Mouse (Mus musculus) testis, adult 2 months (tissue): ENCODE results near the gene Itga7. TPM values are rescaled to one million over a fixed set of nuclear protein-coding genes. Genes with fewer than 3 reads are reported as not detected.
A peak's percentile ranks its signal among the peaks of the same experiment; 100 is the strongest.
"Not testable (repeated sequence)": the region's sequence is repeated elsewhere in the genome, so short reads cannot be mapped to it uniquely, and the experiment has no call there.

Experiments
- H3K27ac ChIP-seq: fragments of 200-500 bp; 2 replicates; pipeline ENCODE4 v1.5.1; 2012; ENCODE audit warnings: low read depth, low read length; ENCODE audit not compliant: control insufficient read depth, insufficient read depth
- H3K27me3 ChIP-seq: fragments of 200-500 bp; 2 replicates; pipeline ENCODE4 v1.6.1; 2012; ENCODE audit warnings: mild to moderate bottlenecking, low read length, moderate library complexity; ENCODE audit not compliant: control insufficient read depth, insufficient read depth
- H3K36me3 ChIP-seq: fragments of 200-500 bp; 2 replicates; pipeline ENCODE4 v1.6.1; 2012; ENCODE audit warnings: mild to moderate bottlenecking, low read length; ENCODE audit not compliant: control insufficient read depth, insufficient read depth
- H3K4me1 ChIP-seq: fragments of 200-500 bp; 2 replicates; pipeline ENCODE4 v1.6.1; 2012; ENCODE audit warnings: low read length; ENCODE audit not compliant: control insufficient read depth, insufficient read depth
- H3K4me3 ChIP-seq: fragments of 200-500 bp; 2 replicates; pipeline ENCODE4 v1.5.1; 2012; ENCODE audit warnings: low read depth, mild to moderate bottlenecking, low read length, moderate library complexity, mixed read lengths; ENCODE audit not compliant: control insufficient read depth
- CTCF ChIP-seq: fragments of 200-500 bp; IDR thresholded peaks from 2 replicates; pipeline ENCODE4 v1.5.1; 2012; ENCODE audit warnings: low read depth, mild to moderate bottlenecking, inconsistent platforms, low read length, moderate library complexity; ENCODE audit not compliant: control insufficient read depth, insufficient read depth, insufficient replicate concordance
- POLR2A ChIP-seq: fragments of 200-500 bp; IDR thresholded peaks from 2 replicates; pipeline ENCODE4 v1.6.1; 2012; ENCODE audit warnings: low read depth, mild to moderate bottlenecking, inconsistent platforms, low read length, moderate library complexity; ENCODE audit not compliant: control insufficient read depth
- polyA plus RNA-seq: library from polyadenylated mRNA; depleted of rRNA; stranded (reverse); fragments of >200 nt; gene quantifications from 2 replicates; pipeline ENCODE4 v1.2.3, GENCODE M21; 2012

Itga7 gene
- polyA plus RNA-seq, 1 experiment, result 19.1 TPM

GRCm38 (mm10) chr10:128972841-128973240 lies 39.2 kb downstream of the Itga7 start:
- peaks cover 3% of the 10 kb centered on the region for H3K4me1 ChIP-seq
- no peaks in the 10 kb centered on the region for H3K27me3 ChIP-seq
- TF ChIP-seq CTCF, result no peak
- no peak for TF ChIP-seq POLR2A
- no peaks in the 10 kb centered on the region for H3K36me3 ChIP-seq
- no peak overlapping the region for H3K4me3 ChIP-seq
- H3K27ac ChIP-seq, result no peak overlapping the region

- no peak overlapping the region for H3K4me3 ChIP-seq
- H3K36me3 ChIP-seq, result no peaks in the 10 kb centered on the region
- H3K27ac ChIP-seq, result no peak overlapping the region
- TF ChIP-seq CTCF, result no peak
- no peak for TF ChIP-seq POLR2A
- no peaks in the 10 kb centered on the region for H3K27me3 ChIP-seq
- H3K4me1 ChIP-seq, result no peaks in the 10 kb centered on the region
Observed at GRCm38 (mm10) chr10:128976395-128976794, 42.8 kb downstream of the Itga7 start.

- H3K36me3 ChIP-seq, result no peaks in the 10 kb centered on the region
- H3K4me1 ChIP-seq, result no peaks in the 10 kb centered on the region
- H3K4me3 ChIP-seq, result no peak overlapping the region
- TF ChIP-seq CTCF, result peak; percentile 46; the same call in 1 of the 2 replicates
- TF ChIP-seq POLR2A, result no peak
- no peak overlapping the region for H3K27ac ChIP-seq
- H3K27me3 ChIP-seq, result no peaks in the 10 kb centered on the region
Observed at GRCm38 (mm10) chr10:128977522-128978114, 44.0 kb downstream of the Itga7 start.

GRCm38 (mm10) chr10:128980644-128981365 lies 47.2 kb downstream of the Itga7 start:
- H3K36me3 ChIP-seq, result no peaks in the 10 kb centered on the region
- H3K4me3 ChIP-seq, result no peak overlapping the region
- peak overlapping the region; percentile 44 for H3K27ac ChIP-seq
- no peaks in the 10 kb centered on the region for H3K27me3 ChIP-seq
- no peak for TF ChIP-seq CTCF
- TF ChIP-seq POLR2A, result no peak
- H3K4me1 ChIP-seq, result no peaks in the 10 kb centered on the region

- H3K4me3 ChIP-seq, H3K4me1 ChIP-seq, H3K27ac ChIP-seq, H3K36me3 ChIP-seq, H3K27me3 ChIP-seq: not testable (repeated sequence)
Observed at GRCm38 (mm10) chr10:128989131-128989530, 55.5 kb downstream of the Itga7 start, which contains the start of gene Olfr9. TSS of gene Olfr9 (plus strand) at chr10:128989431.

- not testable (repeated sequence) for H3K36me3 ChIP-seq, H3K4me3 ChIP-seq, H3K4me1 ChIP-seq, H3K27me3 ChIP-seq, H3K27ac ChIP-seq
Observed at GRCm38 (mm10) chr10:128990129-128990850, 56.7 kb downstream of the Itga7 start.

- H3K27me3 ChIP-seq, result no peaks in the 10 kb centered on the region
- H3K27ac ChIP-seq, result no peak overlapping the region
- TF ChIP-seq CTCF, result no peak
- TF ChIP-seq POLR2A, result no peak
- H3K4me1 ChIP-seq, result no peaks in the 10 kb centered on the region
- H3K36me3 ChIP-seq, result no peaks in the 10 kb centered on the region
- H3K4me3 ChIP-seq, result no peak overlapping the region
Observed at GRCm38 (mm10) chr10:128990994-128991393, 57.4 kb downstream of the Itga7 start.

GRCm38 (mm10) chr10:128995796-128996195 lies 62.2 kb downstream of the Itga7 start:
- no peak for TF ChIP-seq CTCF
- H3K4me3 ChIP-seq, result no peak overlapping the region
- H3K36me3 ChIP-seq, result no peaks in the 10 kb centered on the region
- H3K4me1 ChIP-seq, result no peaks in the 10 kb centered on the region
- no peaks in the 10 kb centered on the region for H3K27me3 ChIP-seq
- H3K27ac ChIP-seq, result no peak overlapping the region
